Mouse (Mus musculus) lung, postnatal 0 days (tissue): Measurements from ENCODE around the gene Ctse. TPM values are rescaled to one million over a fixed set of nuclear protein-coding genes. Genes with fewer than 3 reads are reported as not detected.

Experiments used
- ATAC-seq: fragments of 200-750 bp; cut with Nextera tagmentation; 2 replicates; pipeline ENCODE4 v1.8.0; 2017; ENCODE audit warnings: moderate library complexity
- DNase-seq: peaks from one replicate; pipeline ENCODE4 v3.0.0-alpha.2; 2016; ENCODE audit warnings: low spot score
- H3K27ac ChIP-seq: fragments of 300-500 bp; sonication (generic); 2 replicates; pipeline ENCODE4 v1.5.1; 2014; ENCODE audit warnings: antibody characterized with exemption, mild to moderate bottlenecking, low read length, mixed read lengths
- H3K27me3 ChIP-seq: fragments of 300-500 bp; sonication (generic); replicated peaks from 2 replicates; pipeline ENCODE4 v1.6.1; 2014; ENCODE audit warnings: low read length, mixed read lengths; ENCODE audit not compliant: insufficient read depth
- H3K36me3 ChIP-seq: fragments of 300-500 bp; sonication (generic); 2 replicates; pipeline ENCODE4 v1.6.1; 2014; ENCODE audit warnings: low read length, mixed read lengths; ENCODE audit not compliant: insufficient read depth
- H3K4me1 ChIP-seq: fragments of 300-500 bp; sonication (generic); 2 replicates; pipeline ENCODE4 v1.6.1; 2014; ENCODE audit warnings: antibody characterized with exemption, low read depth, low read length, mixed read lengths; ENCODE audit not compliant: insufficient read depth
- H3K4me2 ChIP-seq: fragments of 300-500 bp; sonication (generic); replicated peaks from 2 replicates; pipeline ENCODE4 v1.6.1; 2014; ENCODE audit warnings: low read depth, mild to moderate bottlenecking, low read length, moderate library complexity, mixed read lengths
- H3K4me3 ChIP-seq: fragments of 300-500 bp; sonication (generic); 2 replicates; pipeline ENCODE4 v1.5.1; 2014; ENCODE audit warnings: low read depth, low read length
- H3K9ac ChIP-seq: fragments of 300-500 bp; sonication (generic); replicated peaks from 2 replicates; pipeline ENCODE4 v1.6.1; 2014; ENCODE audit warnings: low read depth, mild to moderate bottlenecking
- H3K9me3 ChIP-seq: fragments of 300-500 bp; sonication (generic); 2 replicates; pipeline ENCODE4 v1.6.1; 2016; ENCODE audit warnings: low read length, mixed read lengths
- CTCF ChIP-seq: IDR thresholded peaks from 2 replicates; pipeline ENCODE4 v1.5.1; 2016; ENCODE audit warnings: antibody characterized with exemption, mild to moderate bottlenecking
- EP300 ChIP-seq: IDR thresholded peaks from 2 replicates; pipeline ENCODE4 v1.6.1; 2016; ENCODE audit warnings: antibody characterized with exemption, mild to moderate bottlenecking, control low read depth
- WGBS: fragments of 180-500 bp; shearing (Covaris S2); extraction: QIAGEN DNeasy Blood & Tissue Kit; methylation state at CpG from one replicate; pipeline ENCODE4 v1.1.7; 2014; 5-methylcytosine and 5-hydroxymethylcytosine counted together
- polyA plus RNA-seq: library from polyadenylated mRNA; unstranded; fragments of >200 nt; fragmentation: Nextera tagmentation; extraction: Ambion mirVana; gene quantifications from 2 replicates; pipeline ENCODE4 v1.2.1, GENCODE M21; 2015

The Ctse gene
- polyA plus RNA-seq, 1 experiment from 2014 or later, result 1.1 TPM

DNA sequence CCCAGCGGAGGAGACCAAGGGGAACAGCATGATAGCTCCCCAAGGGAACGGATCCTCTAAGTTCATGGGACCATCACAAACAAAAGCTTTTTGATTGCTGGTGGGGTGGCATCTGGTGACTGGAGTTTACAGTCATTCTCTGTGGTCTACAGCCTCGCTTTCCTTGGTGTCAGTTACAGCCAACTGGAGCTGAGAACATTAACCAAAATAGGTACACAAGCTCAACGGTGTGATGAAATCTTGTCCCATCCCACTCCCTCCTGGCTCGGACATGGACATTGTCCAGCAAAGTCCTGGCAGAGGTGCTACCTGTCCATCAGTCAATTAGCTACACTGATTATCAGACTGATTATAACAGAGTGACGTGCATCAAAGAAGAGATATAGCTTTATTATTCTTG lies 23.5 kb upstream of the Ctse start:
- Histone ChIP-seq H3K27me3 (no peaks in the 10 kb centered on the region), H3K9me3 (no peaks in the 10 kb centered on the region), H3K4me2 (no peak overlapping the region), H3K36me3 (no peaks in the 10 kb centered on the region), H3K4me3 (no peak overlapping the region), H3K27ac (no peak overlapping the region), H3K9ac (no peak overlapping the region), H3K4me1 (no peaks in the 10 kb centered on the region)
- 78% methylated on average over 6 of the region's 6 CpGs for WGBS
- no peak for TF ChIP-seq EP300
- no peak for TF ChIP-seq CTCF
- ATAC-seq (no peak), DNase-seq (no peak)

DNA sequence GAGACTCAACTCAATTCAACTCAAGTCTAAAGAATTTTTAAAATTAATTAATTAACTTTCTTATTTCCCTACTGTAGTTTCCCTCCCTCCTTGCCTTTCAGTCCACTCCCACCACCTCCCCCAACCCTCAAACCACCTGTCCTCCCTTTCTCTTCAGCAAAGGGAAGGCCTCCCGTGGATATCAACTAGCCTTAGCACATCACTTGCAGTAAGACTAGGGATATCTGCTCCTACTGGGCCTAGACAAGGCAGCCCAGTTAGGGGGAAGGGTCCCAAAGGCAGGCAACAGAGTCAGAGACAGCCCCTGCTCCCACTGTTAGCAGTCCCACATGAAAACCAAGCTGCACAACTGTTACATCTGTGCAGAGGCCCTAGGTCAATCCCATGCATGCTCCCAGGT lies 22.0 kb upstream of the Ctse start:
- no peak overlapping the region for H3K4me2 ChIP-seq
- DNase-seq, result no peak
- no peaks in the 10 kb centered on the region for H3K36me3 ChIP-seq
- ATAC-seq, result no peak
- no peaks in the 10 kb centered on the region for H3K27me3 ChIP-seq
- H3K27ac ChIP-seq, result no peak overlapping the region
- H3K9ac ChIP-seq, result no peak overlapping the region
- no peaks in the 10 kb centered on the region for H3K4me1 ChIP-seq
- H3K4me3 ChIP-seq, result no peak overlapping the region
- H3K9me3 ChIP-seq, result no peaks in the 10 kb centered on the region
- TF ChIP-seq CTCF (no peak), EP300 (no peak)
- WGBS, result 73% methylated on average over 1 of the region's 1 CpGs

DNA sequence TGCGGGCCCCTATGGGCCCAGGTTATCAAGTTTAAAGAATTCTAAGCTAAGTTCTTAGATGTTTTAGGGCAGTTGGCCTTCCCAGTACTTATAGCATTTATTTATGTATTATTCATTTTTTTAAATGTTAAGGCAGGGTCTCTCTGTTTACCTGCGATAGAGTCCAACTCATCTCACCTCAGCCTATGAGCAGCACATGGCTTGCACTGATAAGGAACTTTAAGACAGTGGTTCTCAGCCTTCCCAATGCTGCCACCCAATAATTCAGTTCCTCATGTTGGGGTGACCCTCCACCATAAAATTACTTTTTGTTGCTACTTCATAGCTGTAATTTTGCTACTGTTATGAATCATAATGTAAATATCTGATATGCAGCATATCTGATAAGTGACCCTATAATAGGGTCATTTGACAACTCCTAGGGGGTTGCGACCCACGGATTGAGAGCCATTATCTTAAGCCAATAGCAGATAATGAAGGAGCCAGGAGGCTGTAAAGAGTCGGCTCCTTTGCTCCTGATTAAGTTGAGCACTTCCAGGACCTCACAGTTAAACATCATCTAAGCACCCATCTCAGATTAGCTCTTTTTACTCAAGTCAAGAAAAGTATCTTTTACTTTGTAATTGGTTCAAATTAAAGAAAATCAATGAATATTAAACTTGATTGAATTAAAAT lies 21.4 kb upstream of the Ctse start:
- ATAC-seq, result no peak
- H3K9ac ChIP-seq, result no peak overlapping the region
- H3K4me2 ChIP-seq, result no peak overlapping the region
- no peak overlapping the region for H3K27ac ChIP-seq
- H3K9me3 ChIP-seq, result no peaks in the 10 kb centered on the region
- WGBS, result 56% methylated on average over 5 of the region's 5 CpGs
- H3K27me3 ChIP-seq, result no peaks in the 10 kb centered on the region
- TF ChIP-seq CTCF (no peak), EP300 (no peak)
- DNase-seq, result no peak
- no peaks in the 10 kb centered on the region for H3K36me3 ChIP-seq
- no peak overlapping the region for H3K4me3 ChIP-seq
- H3K4me1 ChIP-seq, result no peaks in the 10 kb centered on the region

DNA sequence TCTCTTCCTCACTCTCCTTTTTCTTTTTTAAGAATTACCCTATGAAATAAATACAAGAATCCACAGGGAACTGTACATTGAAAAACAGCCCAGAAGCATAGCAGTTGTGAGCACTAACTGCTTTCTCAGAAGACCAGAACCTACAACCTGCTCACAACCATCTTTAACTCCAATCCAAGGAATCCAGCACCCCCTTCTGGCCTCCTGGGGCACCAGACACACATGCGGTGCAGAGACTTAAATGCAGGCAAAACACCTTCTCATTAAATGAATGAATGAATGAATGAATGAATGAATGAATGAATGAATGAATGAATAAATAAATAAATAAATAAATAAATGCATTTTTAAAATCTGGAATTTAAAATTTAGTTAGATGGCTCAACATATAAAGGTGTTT lies 19.5 kb upstream of the Ctse start:
- no peak for ATAC-seq
- Histone ChIP-seq H3K9me3 (no peaks in the 10 kb centered on the region), H3K4me2 (no peak overlapping the region), H3K9ac (no peak overlapping the region), H3K27ac (no peak overlapping the region), H3K4me3 (no peak overlapping the region), H3K27me3 (no peaks in the 10 kb centered on the region), H3K4me1 (no peaks in the 10 kb centered on the region), H3K36me3 (no peaks in the 10 kb centered on the region)
- DNase-seq, result no peak
- WGBS, result 79% methylated on average over 1 of the region's 1 CpGs
- TF ChIP-seq EP300 (no peak), CTCF (peak; percentile 18; the same call in 1 of the 2 replicates)

DNA sequence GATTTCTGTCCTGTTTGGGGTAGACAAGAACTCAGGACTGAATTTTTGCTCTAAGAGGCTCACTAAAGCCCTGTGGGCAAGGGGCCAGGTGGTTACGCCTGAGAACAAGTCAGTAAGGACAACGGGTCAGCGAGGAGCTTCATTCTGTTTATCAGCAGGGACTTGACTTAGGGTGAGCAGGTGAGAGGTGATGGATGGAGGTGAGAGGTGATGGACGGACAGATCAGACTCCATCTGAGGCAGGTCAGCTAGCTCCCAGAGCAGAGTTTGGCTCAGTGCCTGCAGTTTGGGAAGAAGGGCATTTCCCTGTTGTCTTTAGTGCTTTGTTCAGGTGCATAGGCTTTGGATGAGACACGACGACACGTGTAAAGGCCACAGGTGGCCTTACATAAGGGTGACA lies 18.8 kb upstream of the Ctse start:
- no peaks in the 10 kb centered on the region for H3K9me3 ChIP-seq
- WGBS, result 68% methylated on average over 7 of the region's 7 CpGs
- TF ChIP-seq CTCF, result no peak
- no peak for TF ChIP-seq EP300

DNA sequence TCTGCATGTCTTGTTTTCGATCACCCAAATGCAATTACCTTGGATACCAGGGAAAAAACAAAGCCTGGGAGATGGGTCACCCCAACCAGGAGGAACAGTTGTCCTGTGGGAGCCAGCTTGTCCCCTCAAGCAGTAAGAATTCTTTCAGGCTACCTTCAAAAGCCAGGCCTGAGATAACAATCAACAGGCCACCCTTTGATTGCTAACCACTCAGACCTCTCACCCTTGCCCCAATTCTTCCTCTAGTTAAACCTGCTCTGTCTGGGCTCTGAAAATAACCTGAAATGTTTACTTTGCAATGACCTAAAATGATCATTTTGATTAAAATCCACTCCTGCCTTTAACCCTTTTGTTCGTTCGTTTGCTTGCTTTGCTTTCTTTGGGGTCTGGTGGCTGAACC lies 14.5 kb upstream of the Ctse start:
- Histone ChIP-seq H3K27me3 (no peaks in the 10 kb centered on the region), H3K4me1 (no peaks in the 10 kb centered on the region), H3K27ac (no peak overlapping the region), H3K36me3 (no peaks in the 10 kb centered on the region), H3K9me3 (no peaks in the 10 kb centered on the region), H3K9ac (no peak overlapping the region), H3K4me2 (no peak overlapping the region), H3K4me3 (no peak overlapping the region)
- 50% methylated on average over 3 of the region's 3 CpGs for WGBS
- no peak for ATAC-seq
- TF ChIP-seq CTCF, result no peak
- no peak for TF ChIP-seq EP300
- DNase-seq, result no peak

More for the DNA sequence above, 18.8 kb upstream of the Ctse start:
- ATAC-seq (no peak), DNase-seq (no peak)
- no peaks in the 10 kb centered on the region for H3K36me3 ChIP-seq
- H3K27ac ChIP-seq, result no peak overlapping the region
- no peak overlapping the region for H3K9ac ChIP-seq
- no peaks in the 10 kb centered on the region for H3K4me1 ChIP-seq
- H3K4me3 ChIP-seq, result no peak overlapping the region
- H3K4me2 ChIP-seq, result no peak overlapping the region
- H3K27me3 ChIP-seq, result no peaks in the 10 kb centered on the region
